Mouse (Mus musculus) thymus, adult 2 months (tissue): ENCODE data around the gene Sh3kbp1.

Experiments
- CTCF ChIP-seq: fragments of 200-500 bp; IDR thresholded peaks from 2 replicates; pipeline ENCODE4 v1.5.1; 2012; ENCODE audit warnings: mild to moderate bottlenecking, control low read depth, low read length, moderate library complexity, borderline replicate concordance; ENCODE audit not compliant: control insufficient read depth, poor library complexity, insufficient read depth; ENCODE audit errors: extremely low read depth
- POLR2A ChIP-seq: fragments of 200-500 bp; IDR thresholded peaks from 2 replicates; pipeline ENCODE4 v1.6.1; 2012; ENCODE audit warnings: mild to moderate bottlenecking, low read length, control low read depth, moderate library complexity; ENCODE audit not compliant: control insufficient read depth, poor library complexity, insufficient read depth; ENCODE audit errors: extremely low read depth

- TF ChIP-seq CTCF, result no peak
- no peak for TF ChIP-seq POLR2A
Observed at GRCm38 (mm10) chrX:159831176-159831575, 204.1 kb downstream of the Sh3kbp1 start.
